Mouse (Mus musculus) stomach, embryonic 14.5 days (tissue): Measurements from ENCODE around the gene C77080. TPM values are rescaled to one million over a fixed set of nuclear protein-coding genes. Genes with fewer than 3 reads are reported as not detected.

Experiments
- ATAC-seq: fragments of 200-750 bp; cut with Nextera tagmentation; 2 replicates; pipeline ENCODE4 v1.8.0; 2017; ENCODE audit warnings: low read depth, moderate TSS enrichment; ENCODE audit not compliant: insufficient number of reproducible peaks, insufficient read depth, low FRiP score
- H3K27ac ChIP-seq: fragments of 300-500 bp; sonication (generic); 2 replicates; pipeline ENCODE4 v1.5.1; 2014; ENCODE audit warnings: mild to moderate bottlenecking, low read length, moderate library complexity, mixed read lengths
- H3K27me3 ChIP-seq: fragments of 300-500 bp; sonication (generic); 2 replicates; pipeline ENCODE4 v1.6.1; 2014; ENCODE audit warnings: low read length, control low read depth, mixed read lengths; ENCODE audit not compliant: control insufficient read depth, insufficient read depth
- H3K36me3 ChIP-seq: fragments of 300-500 bp; sonication (generic); 2 replicates; pipeline ENCODE4 v1.6.1; 2014; ENCODE audit warnings: mild to moderate bottlenecking, control low read depth, low read length, moderate library complexity, mixed read lengths; ENCODE audit not compliant: control insufficient read depth, insufficient read depth
- H3K4me1 ChIP-seq: fragments of 300-500 bp; sonication (generic); 2 replicates; pipeline ENCODE4 v1.6.1; 2014; ENCODE audit warnings: low read length, control low read depth, mixed read lengths; ENCODE audit not compliant: control insufficient read depth, insufficient read depth
- H3K4me2 ChIP-seq: fragments of 300-500 bp; sonication (generic); replicated peaks from 2 replicates; pipeline ENCODE4 v1.6.1; 2014; ENCODE audit warnings: low read depth, low read length, control low read depth
- H3K4me3 ChIP-seq: fragments of 300-500 bp; sonication (generic); 2 replicates; pipeline ENCODE4 v1.5.1; 2014; ENCODE audit warnings: low read depth, low read length, control low read depth
- H3K9ac ChIP-seq: fragments of 300-500 bp; sonication (generic); replicated peaks from 2 replicates; pipeline ENCODE4 v1.6.1; 2014; ENCODE audit warnings: low read depth, mild to moderate bottlenecking, control low read depth, low read length, moderate library complexity, mixed read lengths
- H3K9me3 ChIP-seq: fragments of 300-500 bp; sonication (generic); 2 replicates; pipeline ENCODE4 v1.6.1; 2016; ENCODE audit warnings: low read depth, low read length, control low read depth; ENCODE audit not compliant: control insufficient read depth
- WGBS: fragments of 180-500 bp; shearing (Covaris S2); extraction: QIAGEN DNeasy Blood & Tissue Kit; methylation state at CpG from one replicate; pipeline ENCODE4 v1.1.7; 2014; 5-methylcytosine and 5-hydroxymethylcytosine counted together
- polyA plus RNA-seq: library from polyadenylated mRNA; unstranded; fragments of >200 nt; fragmentation: Nextera tagmentation; extraction: Ambion mirVana; gene quantifications from 2 replicates; pipeline ENCODE4 v1.2.1, GENCODE M21; 2014

C77080 gene
- polyA plus RNA-seq, 1 experiment from 2014 or later, result 6.8 TPM

- 35% methylated on average over 15 of the region's 15 CpGs for WGBS
- no peaks in the 10 kb centered on the region for H3K9me3 ChIP-seq
- H3K27me3 ChIP-seq, result 0 out of 2 replicates have a peak, but pooled peaks cover 4% of the 10 kb centered on the region
- peak overlapping the region; percentile 85 for H3K27ac ChIP-seq
- peak overlapping the region; percentile 14 for H3K4me2 ChIP-seq
- H3K9ac ChIP-seq, result no peak overlapping the region
- ATAC-seq, result peak; percentile 72
- H3K36me3 ChIP-seq, result no peaks in the 10 kb centered on the region
- no peak overlapping the region for H3K4me3 ChIP-seq
- H3K4me1 ChIP-seq, result peaks cover 13% of the 10 kb centered on the region
These were observed 10.3 kb downstream of the C77080 start for GRCm38 (mm10) chr4:129250759-129251481.

- H3K4me1 ChIP-seq, result peaks cover 15% of the 10 kb centered on the region
- no peak overlapping the region for H3K4me2 ChIP-seq
- no peaks in the 10 kb centered on the region for H3K9me3 ChIP-seq
- H3K9ac ChIP-seq, result no peak overlapping the region
- no peak for ATAC-seq
- 0 out of 2 replicates have a peak, but pooled peaks cover 4% of the 10 kb centered on the region for H3K27me3 ChIP-seq
- WGBS, result 48% methylated on average over 7 of the region's 7 CpGs
- no peak overlapping the region for H3K4me3 ChIP-seq
- H3K27ac ChIP-seq, result no peak overlapping the region
- no peaks in the 10 kb centered on the region for H3K36me3 ChIP-seq
These were observed 11.9 kb downstream of the C77080 start for GRCm38 (mm10) chr4:129249288-129249687.

GRCm38 (mm10) chr4:129248243-129248767 is 12.9 kb downstream of the C77080 start:
- H3K4me2 ChIP-seq, result peak overlapping the region; percentile 95
- peak overlapping the region; percentile 52; the same call in 1 of the 2 replicates for H3K27ac ChIP-seq
- peak overlapping the region; percentile 53 for H3K9ac ChIP-seq
- under 1% methylated on average over 22 of the region's 74 CpGs for WGBS
- H3K4me1 ChIP-seq, result peaks cover 15% of the 10 kb centered on the region
- 0 out of 2 replicates have a peak, but pooled peaks cover 4% of the 10 kb centered on the region for H3K27me3 ChIP-seq
- H3K36me3 ChIP-seq, result no peaks in the 10 kb centered on the region
- no peaks in the 10 kb centered on the region for H3K9me3 ChIP-seq
- H3K4me3 ChIP-seq, result peak overlapping the region; percentile 47
- ATAC-seq, result no peak

GRCm38 (mm10) chr4:129247381-129248242 is 13.6 kb downstream of the C77080 start:
- ATAC-seq, result no peak
- Histone ChIP-seq H3K9me3 (no peaks in the 10 kb centered on the region), H3K4me2 (peak overlapping the region; percentile 95), H3K9ac (peak overlapping the region; percentile 53), H3K4me1 (peaks cover 15% of the 10 kb centered on the region), H3K4me3 (peak overlapping the region; percentile 47), H3K36me3 (no peaks in the 10 kb centered on the region), H3K27me3 (0 out of 2 replicates have a peak, but pooled peaks cover 4% of the 10 kb centered on the region), H3K27ac (peak overlapping the region; percentile 52; the same call in 1 of the 2 replicates)
- 13% methylated on average over 23 of the region's 24 CpGs for WGBS

- ATAC-seq, result no peak
- H3K9me3 ChIP-seq, result no peaks in the 10 kb centered on the region
- peak overlapping the region; percentile 95 for H3K4me2 ChIP-seq
- 0 out of 2 replicates have a peak overlapping the region, but pooled peaks have one; percentile 3 for H3K9ac ChIP-seq
- 40% methylated on average over 15 of the region's 15 CpGs for WGBS
- peaks cover 19% of the 10 kb centered on the region for H3K4me1 ChIP-seq
- no peak overlapping the region for H3K27ac ChIP-seq
- no peaks in the 10 kb centered on the region for H3K36me3 ChIP-seq
- 0 out of 2 replicates have a peak, but pooled peaks cover 4% of the 10 kb centered on the region for H3K27me3 ChIP-seq
- H3K4me3 ChIP-seq, result peak overlapping the region; percentile 47; the same call in 1 of the 2 replicates
These were observed 14.6 kb downstream of the C77080 start for GRCm38 (mm10) chr4:129246360-129247301.

GRCm38 (mm10) chr4:129244802-129245201 is 16.4 kb downstream of the C77080 start:
- no peak for ATAC-seq
- no peak overlapping the region for H3K9ac ChIP-seq
- WGBS, result 42% methylated on average over 4 of the region's 4 CpGs
- 0 out of 2 replicates have a peak, but pooled peaks cover 4% of the 10 kb centered on the region for H3K27me3 ChIP-seq
- peaks cover 13% of the 10 kb centered on the region for H3K4me1 ChIP-seq
- no peaks in the 10 kb centered on the region for H3K36me3 ChIP-seq
- no peak overlapping the region for H3K4me2 ChIP-seq
- no peaks in the 10 kb centered on the region for H3K9me3 ChIP-seq
- H3K4me3 ChIP-seq, result no peak overlapping the region
- no peak overlapping the region for H3K27ac ChIP-seq

- Histone ChIP-seq H3K27ac (peak overlapping the region; percentile 6; the same call in 1 of the 2 replicates), H3K9me3 (no peaks in the 10 kb centered on the region), H3K27me3 (0 out of 2 replicates have a peak, but pooled peaks cover 2% of the 10 kb centered on the region), H3K36me3 (no peaks in the 10 kb centered on the region), H3K9ac (no peak overlapping the region), H3K4me2 (no peak overlapping the region), H3K4me3 (no peak overlapping the region), H3K4me1 (peaks cover 23% of the 10 kb centered on the region)
- 40% methylated on average over 4 of the region's 4 CpGs for WGBS
- no peak for ATAC-seq
These were observed 18.4 kb downstream of the C77080 start for GRCm38 (mm10) chr4:129242761-129243160.
